Mouse (Mus musculus) CD4-positive naive resting alpha-beta T cell, adult 76 days (primary cell): Measurements from ENCODE around the gene Mmgt1. TPM values are rescaled to one million over a fixed set of nuclear protein-coding genes. Genes with fewer than 3 reads are reported as not detected.

ENCODE experiments used
- total RNA-seq: library from RNA; stranded (reverse); gene quantifications from one replicate; pipeline ENCODE4 v1.2.4, GENCODE M21; 2023

Gene Mmgt1
- 11.2 TPM for total RNA-seq

GRCm38 (mm10) chrX:56597887-56598640, at the start of gene Mmgt1:
Gene Mmgt1 (minus strand): TSS chrX:56598069.

GRCm38 (mm10) chrX:56609623-56610317, 11.9 kb upstream of the Mmgt1 start, which contains the start of gene Slc9a6:
Gene Slc9a6 (plus strand): TSS chrX:56609757.

GRCm38 (mm10) chrX:56549506-56549905, 48.4 kb downstream of the Mmgt1 start, which contains the start of gene Gm648:
Gene Gm648 (minus strand): TSS chrX:56549606.

Other genes with a start within 250 kb of the Mmgt1 start
- gene Smim10l2a, start 223.5 kb downstream of the Mmgt1 start, total RNA-seq: 0.32 TPM
- gene Gm2174, start 150.1 kb downstream of the Mmgt1 start, total RNA-seq: 1.8 TPM
- 51.4 TPM for gene Ints6l, start 143.2 kb downstream of the Mmgt1 start, total RNA-seq
- gene Gm10477, start 73.3 kb downstream of the Mmgt1 start, total RNA-seq: not detected
- not detected for gene Gm648, start 48.5 kb downstream of the Mmgt1 start, total RNA-seq
- gene Slc9a6, start 11.7 kb upstream of the Mmgt1 start, total RNA-seq: 16.9 TPM
- gene Fhl1, start 133.7 kb upstream of the Mmgt1 start, total RNA-seq: 0.76 TPM
- gene Map7d3, start 224.3 kb upstream of the Mmgt1 start, total RNA-seq: not detected